Mouse (Mus musculus) stomach, postnatal 0 days (tissue): Measurements from ENCODE around the gene Ccdc160.

Source experiments
- CTCF ChIP-seq: IDR thresholded peaks from 2 replicates; pipeline ENCODE4 v1.5.1; 2016; ENCODE audit warnings: antibody characterized with exemption, low read depth, mild to moderate bottlenecking, moderate library complexity
- EP300 ChIP-seq: optimal IDR thresholded peaks from 2 replicates; pipeline ENCODE3; 2016; ENCODE audit warnings: antibody characterized with exemption

GRCm38 (mm10) chrX:52797031-52797625 is 6.1 kb downstream of the Ccdc160 start:
- no peak for TF ChIP-seq CTCF
- TF ChIP-seq EP300 = no peak
